Mouse (Mus musculus): Measurements from ENCODE around the gene Gm7298. TPM values are rescaled to one million over a fixed set of nuclear protein-coding genes. Genes with fewer than 3 reads are reported as not detected.

Gm7298 gene
- not detected for polyA plus RNA-seq (2014; fragmentation: Illumina TruSeq; extraction: RNeasy Lipid Tissue Mini Kit (QIAGEN cat#74804); ENCODE audit: low read depth, low replicate concordance)

GRCm38 (mm10) chr6:121732632-121733031 lies at the start of gene Gm7298:
Gene Gm7298 (plus strand): TSS chr6:121732932.

DNA sequence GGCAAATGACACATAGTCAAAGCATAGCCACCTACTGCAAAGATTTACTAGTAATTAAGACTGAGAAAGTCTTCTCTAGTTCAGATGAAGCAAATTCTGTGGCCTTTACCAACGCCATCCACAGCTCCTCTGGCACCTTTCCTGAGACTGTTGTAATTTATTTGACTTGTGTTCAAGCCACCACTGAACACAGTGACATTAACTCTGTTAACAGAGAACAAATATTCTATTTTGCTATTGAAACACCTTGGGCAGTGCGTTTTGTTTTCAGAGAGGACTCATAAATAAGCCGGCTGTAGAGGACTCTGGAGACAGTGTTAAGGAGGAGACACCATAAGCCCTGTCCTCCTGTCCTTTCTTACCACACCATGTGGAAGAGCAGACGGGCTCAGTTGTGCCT lies 105.5 kb downstream of the Gm7298 start, which contains the start of gene Mug1:
TSS of gene Mug1 (plus strand) at position 271 of the 400 bp plus-strand sequence.

Other genes with a start within 250 kb of the Gm7298 start
- not detected for gene A2m, start 97.6 kb upstream of the Gm7298 start, polyA plus RNA-seq (2014; fragmentation: Illumina TruSeq; extraction: RNeasy Lipid Tissue Mini Kit (QIAGEN cat#74804); ENCODE audit: low read depth, low replicate concordance)
- 3,300 TPM for gene Mug1, start 105.6 kb downstream of the Gm7298 start, polyA plus RNA-seq (2014; fragmentation: Illumina TruSeq; extraction: RNeasy Lipid Tissue Mini Kit (QIAGEN cat#74804); ENCODE audit: low read depth, low replicate concordance)

Measured in liver, adult 10 weeks (tissue).